Mouse (Mus musculus) cerebellum, postnatal 4 days (tissue): Measurements from ENCODE around the gene Adamts5.

Source experiments
- DNase-seq, 2 experiments: peaks; one replicate each; pipeline ENCODE4 v3.0.0; 2022; ENCODE audit warnings: low spot score in 2 of 2, mixed read lengths in 1 of 2

Adamts5 gene

GRCm38 (mm10) chr16:85822330-85822916 is 79.2 kb downstream of the Adamts5 start:
- no peak for DNase-seq

GRCm38 (mm10) chr16:85819808-85820458 is 81.7 kb downstream of the Adamts5 start:
- no peak for DNase-seq

- no peak for DNase-seq
These were observed 87.5 kb downstream of the Adamts5 start for GRCm38 (mm10) chr16:85814116-85814515.

- peak; percentile 44 to 66 for DNase-seq
These were observed 94.0 kb downstream of the Adamts5 start for GRCm38 (mm10) chr16:85807626-85808025.

GRCm38 (mm10) chr16:85807072-85807471 is 94.6 kb downstream of the Adamts5 start:
- peak in 1 of 2 experiments; percentile 58 for DNase-seq
